Mouse (Mus musculus) lung, adult 2 months (tissue): ENCODE measurements around the gene Hcfc1. TPM values are rescaled to one million over a fixed set of nuclear protein-coding genes. Genes with fewer than 3 reads are reported as not detected.
A peak's percentile ranks its signal among the peaks of the same experiment; 100 is the strongest.

Experiments
- DNase-seq: peaks from one replicate; pipeline ENCODE4 v3.0.0; 2022
- H3K4me1 ChIP-seq: fragments of 200-500 bp; 2 replicates; pipeline ENCODE4 v1.6.1; 2011; ENCODE audit warnings: low read length; ENCODE audit not compliant: control insufficient read depth, insufficient read depth
- H3K4me3 ChIP-seq: fragments of 200-500 bp; replicated peaks from 2 replicates; pipeline ENCODE3; 2011; ENCODE audit warnings: low read depth, mild to moderate bottlenecking, control low read depth, low read length; ENCODE audit errors: extremely low read depth
- CTCF ChIP-seq: fragments of 200-500 bp; IDR thresholded peaks from 2 replicates; pipeline ENCODE4 v1.5.1; 2011; ENCODE audit warnings: mild to moderate bottlenecking, low read length, control low read depth; ENCODE audit not compliant: insufficient read depth
- POLR2A ChIP-seq: fragments of 200-500 bp; IDR thresholded peaks from 2 replicates; pipeline ENCODE4 v1.6.1; 2011; ENCODE audit warnings: low read depth, mild to moderate bottlenecking, control low read depth, low read length, borderline replicate concordance; ENCODE audit errors: extremely low read depth
- WGBS: fragments of 180-500 bp; shearing (Covaris S2); methylation state at CpG from one replicate; pipeline ENCODE4 v1.1.7; 2018; 5-methylcytosine and 5-hydroxymethylcytosine counted together
- polyA plus RNA-seq: library from polyadenylated mRNA; depleted of rRNA; stranded (reverse); fragments of >200 nt; gene quantifications from 2 replicates; pipeline ENCODE4 v1.2.3, GENCODE M21; 2012

Hcfc1 gene
- polyA plus RNA-seq, 1 experiment: 62.6 TPM

DNA sequence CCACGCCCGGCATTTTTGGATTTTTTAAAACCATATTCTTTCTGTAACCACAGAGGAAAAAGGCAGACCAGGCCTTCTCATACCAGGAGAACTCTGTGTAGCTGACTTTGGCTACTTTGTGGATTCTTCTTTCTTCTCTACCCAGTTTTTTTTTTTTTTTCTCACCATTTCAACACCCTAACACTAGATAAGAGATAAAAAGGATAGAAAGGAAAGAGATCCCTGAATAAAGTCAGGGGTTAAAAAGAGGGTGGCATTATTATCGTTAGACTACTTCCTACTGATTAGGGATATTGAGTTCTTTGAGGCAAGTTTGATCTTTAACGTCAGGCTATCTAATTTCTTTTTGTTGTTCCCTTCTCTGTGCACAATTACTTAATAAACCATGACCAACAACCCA, 6.6 kb upstream of the Hcfc1 start:
- H3K4me3 ChIP-seq: no peak overlapping the region
- 74% methylated on average over 4 of the region's 4 CpGs for WGBS
- DNase-seq: no peak
- TF ChIP-seq POLR2A (no peak), CTCF (no peak)
- no peaks in the 10 kb centered on the region for H3K4me1 ChIP-seq

DNA sequence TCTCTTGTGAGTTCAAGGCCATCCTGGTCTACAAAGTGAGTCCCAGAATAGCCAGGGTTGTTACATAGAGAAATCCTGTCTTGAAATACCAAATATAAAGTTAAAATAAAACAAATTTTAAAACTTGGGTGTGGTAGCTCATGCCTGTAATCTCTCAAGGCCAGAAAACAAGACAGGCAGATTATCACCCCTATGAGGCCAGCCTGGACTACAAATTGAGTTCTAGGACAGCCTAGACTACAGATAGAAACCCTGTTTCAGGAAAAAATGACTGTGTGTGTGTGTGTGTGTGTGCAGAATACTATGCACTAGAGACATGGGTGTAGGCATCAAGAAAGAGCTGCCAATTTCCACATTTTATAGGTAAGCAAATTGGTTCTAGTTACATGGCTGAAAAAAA, 4.6 kb upstream of the Hcfc1 start:
- TF ChIP-seq POLR2A (no peak), CTCF (no peak)
- DNase-seq: no peak
- H3K4me3 ChIP-seq: no peak overlapping the region
- no peaks in the 10 kb centered on the region for H3K4me1 ChIP-seq

DNA sequence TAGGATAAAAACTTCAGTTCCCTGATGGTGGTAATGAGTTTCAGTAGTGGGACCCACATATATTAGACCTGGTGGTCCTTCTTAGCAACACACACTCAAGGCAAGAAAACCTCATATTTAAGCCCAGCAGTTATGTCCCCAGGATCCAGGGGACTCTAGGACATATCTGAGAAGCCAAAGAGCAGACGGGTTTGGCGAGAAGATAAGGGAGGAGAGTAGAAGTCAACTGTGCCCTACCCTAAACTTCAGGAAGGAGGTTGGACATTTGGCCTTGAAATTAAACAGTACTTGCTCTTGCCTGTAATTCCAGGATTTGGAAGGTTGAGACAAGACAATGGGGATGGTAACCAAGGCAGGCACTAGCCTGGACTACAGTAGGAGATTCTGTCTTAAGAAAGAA, 3.6 kb upstream of the Hcfc1 start:
- TF ChIP-seq CTCF: no peak
- TF ChIP-seq POLR2A: no peak
- WGBS: 85% methylated on average over 2 of the region's 2 CpGs

DNA sequence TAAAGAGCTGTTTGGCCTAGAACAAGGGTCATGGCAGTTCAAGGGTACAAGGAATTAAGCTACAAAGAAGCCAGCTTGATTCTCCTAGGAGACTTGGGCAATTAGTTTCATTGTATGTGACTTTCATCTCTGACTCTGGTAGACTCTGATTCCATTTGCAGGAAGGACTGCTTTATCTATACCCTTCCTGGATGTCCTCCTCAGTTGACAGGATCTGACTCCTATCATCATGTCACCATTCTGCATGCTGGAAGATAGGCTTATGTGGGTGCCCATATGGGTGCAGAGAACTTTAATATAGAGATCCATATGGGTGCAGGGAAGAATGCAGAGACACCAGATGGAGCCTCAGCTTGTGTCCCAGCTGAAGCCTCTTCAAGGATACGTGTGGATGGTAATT, 3.0 kb upstream of the Hcfc1 start:
- DNase-seq: no peak
- peaks cover 4% of the 10 kb centered on the region for H3K4me1 ChIP-seq
- 77% methylated on average over 1 of the region's 1 CpGs for WGBS
- TF ChIP-seq CTCF (no peak), POLR2A (no peak)
- H3K4me3 ChIP-seq: no peak overlapping the region

More for the DNA sequence above, 3.6 kb upstream of the Hcfc1 start:
- no peak for DNase-seq
- Histone ChIP-seq H3K4me1 (no peaks in the 10 kb centered on the region), H3K4me3 (no peak overlapping the region)

DNA sequence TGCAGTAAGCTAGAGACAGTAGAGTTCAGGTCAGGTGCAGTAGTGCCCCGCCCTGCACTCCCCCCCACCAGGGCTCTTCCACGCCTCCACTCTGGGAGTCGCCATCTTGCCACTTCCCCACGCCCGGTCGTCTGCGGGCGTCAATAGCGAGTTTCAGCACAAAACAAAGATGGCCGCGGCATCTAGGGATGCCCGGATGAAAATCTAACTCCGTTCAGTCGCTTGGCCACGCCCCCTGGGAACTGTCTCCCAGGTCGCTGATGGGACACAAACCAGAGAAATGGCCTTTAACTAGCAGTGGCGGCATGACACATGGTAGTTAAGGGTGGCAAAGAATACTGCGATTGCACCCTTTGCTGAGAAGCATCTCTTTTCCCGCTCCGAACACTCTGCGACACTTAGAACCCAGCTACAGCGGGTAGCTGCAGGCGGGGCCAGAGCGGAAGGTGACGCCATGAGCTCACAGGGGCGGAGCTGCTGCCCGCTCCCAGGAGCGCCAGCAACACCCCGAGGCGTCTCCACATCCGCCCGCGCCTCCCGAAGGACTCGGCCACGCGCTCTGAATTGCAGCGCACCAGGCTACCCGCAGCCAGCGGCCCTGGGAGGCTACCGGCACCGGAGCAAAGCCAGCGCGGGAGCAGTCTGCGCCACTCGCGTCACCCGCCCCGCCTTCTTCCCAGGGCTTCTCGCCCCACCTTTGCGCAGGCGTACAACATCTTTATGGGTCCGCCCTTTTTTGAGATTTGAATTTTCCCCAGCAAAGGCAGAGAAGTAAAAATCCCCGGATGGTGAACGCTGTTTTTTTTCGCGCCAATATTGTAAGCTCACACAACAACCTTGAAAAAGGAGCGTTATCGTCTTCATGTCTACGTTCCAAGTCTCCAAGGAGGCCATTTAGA, 1.3 kb upstream of the Hcfc1 start:
- peak; percentile 84 for DNase-seq
- TF ChIP-seq CTCF: no peak
- peak; percentile 58 for TF ChIP-seq POLR2A
- peaks cover 8% of the 10 kb centered on the region for H3K4me1 ChIP-seq
- WGBS: 23% methylated on average over 59 of the region's 60 CpGs
- H3K4me3 ChIP-seq: peak overlapping the region; percentile 79

DNA sequence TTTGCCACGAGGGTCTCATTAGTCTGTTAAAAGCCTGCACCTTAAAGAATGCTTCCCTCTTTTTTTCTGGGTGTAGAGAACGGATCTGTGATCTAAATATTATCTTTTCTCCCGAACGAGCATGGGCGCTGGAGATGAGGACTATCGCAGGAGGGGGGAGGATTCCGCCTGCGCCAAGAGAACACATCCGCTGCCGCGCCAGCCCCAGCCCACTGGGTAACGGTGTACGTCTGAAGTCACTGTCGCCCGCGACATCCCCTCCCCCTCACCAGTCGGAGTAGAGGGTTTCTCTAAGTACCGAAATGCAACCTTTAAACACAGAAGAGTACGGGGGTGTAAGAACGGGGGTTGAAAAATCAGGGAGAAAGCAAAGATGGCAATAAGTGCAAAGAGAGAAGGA, 850 bp downstream of the Hcfc1 start:
- TF ChIP-seq POLR2A: no peak
- no peak for TF ChIP-seq CTCF

DNA sequence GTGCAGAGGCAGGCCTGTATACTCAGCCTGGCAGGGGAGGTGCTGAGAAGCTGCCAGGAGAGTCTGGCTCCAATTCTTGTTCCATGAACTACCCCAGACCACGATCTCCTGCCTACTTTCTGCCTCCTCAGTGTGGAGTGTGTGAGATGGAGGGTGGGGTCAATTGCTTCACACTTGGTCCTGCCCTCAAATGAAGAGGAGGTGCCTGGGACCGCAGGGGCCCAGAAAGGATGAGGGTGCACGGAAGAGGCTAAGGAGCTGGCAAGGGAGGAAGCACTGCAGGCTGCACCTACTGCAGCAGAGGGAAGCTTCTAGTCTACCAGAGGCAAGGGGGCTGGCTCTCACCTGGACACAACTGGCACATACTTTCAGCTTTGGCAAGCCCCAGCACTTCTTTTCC, 1.8 kb downstream of the Hcfc1 start:
- DNase-seq: peak; percentile 39
- TF ChIP-seq POLR2A: no peak; the same call in 1 of the 2 replicates
- no peak for TF ChIP-seq CTCF
- WGBS: 26% methylated on average over 3 of the region's 3 CpGs
- peak overlapping the region; percentile 39 for H3K4me3 ChIP-seq
- H3K4me1 ChIP-seq: peaks cover 9% of the 10 kb centered on the region

More for the DNA sequence above, 850 bp downstream of the Hcfc1 start:
- WGBS: 31% methylated on average over 20 of the region's 20 CpGs
- Histone ChIP-seq H3K4me3 (peak overlapping the region; percentile 79), H3K4me1 (peaks cover 9% of the 10 kb centered on the region)
- DNase-seq: peak; percentile 22

DNA sequence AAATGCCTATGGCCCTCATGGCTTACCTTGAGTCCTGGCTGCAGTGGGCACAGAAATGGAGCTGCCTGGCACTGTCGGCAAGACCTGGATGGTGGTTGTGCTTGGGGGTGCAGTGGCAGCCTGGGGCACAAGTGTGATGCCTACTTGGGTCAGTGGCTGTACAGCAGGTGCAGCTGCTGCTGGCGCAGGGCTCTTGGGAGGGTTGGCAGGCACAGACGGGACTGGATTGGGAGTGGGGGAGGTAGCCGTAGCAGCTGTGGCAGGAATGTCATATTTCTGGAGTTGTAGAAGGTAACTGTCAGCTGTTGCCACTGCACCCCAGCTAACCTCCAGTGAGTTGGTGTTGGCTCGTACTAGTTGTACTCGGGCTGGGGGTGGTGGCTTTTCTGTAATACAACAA, 11.2 kb downstream of the Hcfc1 start:
- TF ChIP-seq CTCF (no peak), POLR2A (no peak)
- WGBS: 91% methylated on average over 6 of the region's 6 CpGs
- Histone ChIP-seq H3K4me1 (no peaks in the 10 kb centered on the region), H3K4me3 (no peak overlapping the region)
- no peak for DNase-seq

DNA sequence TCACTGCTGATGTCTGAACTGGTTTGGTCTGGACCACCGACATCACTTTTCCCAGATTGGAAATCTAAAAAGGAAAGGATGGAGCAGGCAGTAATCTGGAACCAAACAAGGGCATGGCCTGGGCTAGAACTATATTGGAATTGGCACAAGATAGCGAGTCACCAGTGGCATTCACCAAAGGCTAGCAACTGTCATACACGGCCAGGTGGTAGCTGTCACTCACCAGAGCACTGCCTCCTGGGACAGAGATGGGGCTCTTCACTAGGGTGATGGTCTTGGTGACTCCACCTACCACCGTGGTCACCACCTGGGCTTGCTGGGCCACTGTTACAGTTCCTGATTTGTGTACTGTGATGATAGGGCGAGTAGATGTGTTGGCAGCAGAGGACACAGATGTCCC, 13.6 kb downstream of the Hcfc1 start:
- 85% methylated on average over 5 of the region's 5 CpGs for WGBS
- Histone ChIP-seq H3K4me1 (no peaks in the 10 kb centered on the region), H3K4me3 (no peak overlapping the region)
- DNase-seq: no peak
- no peak for TF ChIP-seq CTCF
- TF ChIP-seq POLR2A: no peak

DNA sequence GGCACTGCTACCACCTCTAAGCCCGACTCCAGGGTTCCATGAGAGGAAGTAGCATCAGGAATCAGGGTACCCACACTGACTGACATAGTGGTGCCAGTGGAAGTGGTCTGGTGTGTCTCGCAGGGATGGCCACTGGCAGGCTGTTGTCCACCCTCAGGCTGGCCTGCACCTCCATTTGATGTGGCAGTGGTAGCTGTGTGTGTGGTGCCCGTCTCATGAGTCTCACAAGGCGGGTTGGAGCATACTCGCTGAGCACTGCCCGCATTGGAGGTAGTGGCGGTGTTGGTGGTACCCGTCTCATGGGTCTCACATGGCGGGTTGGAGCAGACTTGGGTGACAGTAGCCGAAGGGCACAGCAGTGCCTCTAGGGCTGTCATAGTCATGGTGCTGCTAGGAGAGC, 16.8 kb downstream of the Hcfc1 start:
- DNase-seq: no peak
- Histone ChIP-seq H3K4me1 (no peaks in the 10 kb centered on the region), H3K4me3 (no peak overlapping the region)
- TF ChIP-seq POLR2A (no peak), CTCF (no peak)
- 82% methylated on average over 10 of the region's 10 CpGs for WGBS
